Mouse (Mus musculus): Measurements from ENCODE around the gene Slc39a11.

The Slc39a11 gene

GRCm38 (mm10) chr11:113500631-113501305, 149.1 kb downstream of the Slc39a11 start:
- no peak for DNase-seq

- DNase-seq = peak; percentile 41 to 69
Measured at GRCm38 (mm10) chr11:113498889-113499288, 151.0 kb downstream of the Slc39a11 start.

- no peak for DNase-seq
Measured at GRCm38 (mm10) chr11:113494021-113494546, 155.8 kb downstream of the Slc39a11 start.

- peak in 1 of 2 experiments; percentile 67 for DNase-seq
Measured at GRCm38 (mm10) chr11:113490530-113491520, 159.1 kb downstream of the Slc39a11 start.

GRCm38 (mm10) chr11:113487603-113488335, 162.1 kb downstream of the Slc39a11 start:
- peak; percentile 13 to 41 for DNase-seq

- no peak for DNase-seq
Measured at GRCm38 (mm10) chr11:113484037-113484436, 165.8 kb downstream of the Slc39a11 start.

- DNase-seq = no peak
Measured at GRCm38 (mm10) chr11:113477550-113477949, 172.3 kb downstream of the Slc39a11 start.

GRCm38 (mm10) chr11:113476720-113477119, 173.2 kb downstream of the Slc39a11 start:
- DNase-seq = peak in 1 of 2 experiments; percentile 31

- peak in 1 of 2 experiments; percentile 37 for DNase-seq
Measured at GRCm38 (mm10) chr11:113475491-113475890, 174.4 kb downstream of the Slc39a11 start.

- DNase-seq = no peak
Measured at GRCm38 (mm10) chr11:113473998-113474534, 175.8 kb downstream of the Slc39a11 start.

GRCm38 (mm10) chr11:113471936-113472335, 177.9 kb downstream of the Slc39a11 start:
- DNase-seq = no peak

- no peak for DNase-seq
Measured at GRCm38 (mm10) chr11:113469919-113470785, 179.7 kb downstream of the Slc39a11 start.

- no peak for DNase-seq
Measured at GRCm38 (mm10) chr11:113468016-113468415, 181.9 kb downstream of the Slc39a11 start.

GRCm38 (mm10) chr11:113467313-113467811, 182.5 kb downstream of the Slc39a11 start:
- no peak for DNase-seq

GRCm38 (mm10) chr11:113460118-113460517, 189.8 kb downstream of the Slc39a11 start:
- DNase-seq = no peak

- DNase-seq = peak in 1 of 2 experiments; percentile 9
Measured at GRCm38 (mm10) chr11:113458582-113459210, 191.2 kb downstream of the Slc39a11 start.

- no peak for DNase-seq
Measured at GRCm38 (mm10) chr11:113452861-113453568, 196.9 kb downstream of the Slc39a11 start.

- DNase-seq = no peak
Measured at GRCm38 (mm10) chr11:113451301-113451700, 198.6 kb downstream of the Slc39a11 start.

- no peak for DNase-seq
Measured at GRCm38 (mm10) chr11:113450665-113451064, 199.2 kb downstream of the Slc39a11 start.

- no peak for DNase-seq
Measured at GRCm38 (mm10) chr11:113450028-113450427, 199.9 kb downstream of the Slc39a11 start.

Measured in lung, postnatal 4 days (tissue).